Mouse (Mus musculus) NIH3T3 (cell line): ENCODE measurements at regions not wholly inside any gene's neighbourhood (a gene's known extent, or its start where the extent isn't known, plus 50 kb on each side); places are given as distances from the start of the nearest gene placed in this dataset.

Source experiments
- DNase-seq: peaks from one replicate; pipeline ENCODE4 v3.0.0-alpha.2; 2012; ENCODE audit warnings: low read depth

DNA sequence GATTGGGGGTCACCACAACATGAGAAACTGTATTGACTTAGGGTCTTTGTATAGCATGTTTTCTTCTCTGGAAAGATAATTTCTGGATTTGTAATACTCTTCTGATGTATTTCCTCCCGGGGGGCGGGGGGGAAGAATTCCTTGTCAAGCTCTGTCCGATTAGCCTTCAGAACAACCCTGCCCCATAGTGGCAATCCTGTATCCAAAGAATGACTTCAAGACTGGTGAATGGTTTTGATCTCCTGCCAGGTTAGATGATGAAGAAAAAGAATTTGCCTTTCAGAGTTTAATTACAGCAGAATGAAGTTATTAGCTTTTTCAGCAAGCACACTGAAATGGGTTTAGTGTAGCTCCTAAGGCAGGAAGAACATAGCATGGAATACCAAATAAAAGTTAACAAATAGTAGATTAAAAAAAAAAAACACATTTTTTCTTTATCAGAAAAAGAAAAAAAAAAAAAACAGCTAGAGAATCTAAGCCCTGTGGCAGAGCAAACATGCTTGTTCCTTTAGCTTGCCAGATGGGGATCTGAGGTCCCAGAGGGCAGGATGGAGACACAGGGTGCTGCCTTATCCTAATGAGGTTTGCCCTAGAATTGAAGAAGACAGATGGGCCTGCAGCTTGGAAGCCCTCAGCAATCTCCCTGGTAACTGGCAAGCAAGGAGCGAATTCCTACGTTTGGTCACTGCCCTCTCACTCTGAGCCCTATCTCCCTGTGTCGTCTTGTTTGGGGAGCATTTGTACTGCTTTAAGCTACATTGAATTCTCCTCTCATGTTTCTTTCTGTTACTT lies 280.9 kb upstream of the Gm9972 start:
- no peak for DNase-seq

DNA sequence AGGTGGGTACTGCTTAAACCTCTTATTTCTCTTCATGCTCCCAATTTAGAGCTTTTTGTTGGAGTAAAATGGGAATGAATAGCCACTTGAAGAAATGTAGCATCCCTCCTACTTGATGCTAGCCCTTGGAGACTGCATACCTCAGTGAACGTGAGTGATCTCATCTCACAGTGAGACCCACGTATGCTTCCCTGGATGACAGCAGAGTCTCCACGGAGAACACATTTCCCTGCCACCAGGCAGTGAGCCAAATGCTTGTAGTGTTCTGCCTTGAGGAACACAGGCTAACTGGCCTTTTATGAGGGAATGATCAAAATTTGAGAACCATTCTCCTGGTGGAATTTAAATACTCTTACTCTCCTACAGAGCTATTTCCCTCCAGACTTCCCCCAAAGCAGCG lies 280.1 kb upstream of the Gm9972 start:
- DNase-seq: no peak

DNA sequence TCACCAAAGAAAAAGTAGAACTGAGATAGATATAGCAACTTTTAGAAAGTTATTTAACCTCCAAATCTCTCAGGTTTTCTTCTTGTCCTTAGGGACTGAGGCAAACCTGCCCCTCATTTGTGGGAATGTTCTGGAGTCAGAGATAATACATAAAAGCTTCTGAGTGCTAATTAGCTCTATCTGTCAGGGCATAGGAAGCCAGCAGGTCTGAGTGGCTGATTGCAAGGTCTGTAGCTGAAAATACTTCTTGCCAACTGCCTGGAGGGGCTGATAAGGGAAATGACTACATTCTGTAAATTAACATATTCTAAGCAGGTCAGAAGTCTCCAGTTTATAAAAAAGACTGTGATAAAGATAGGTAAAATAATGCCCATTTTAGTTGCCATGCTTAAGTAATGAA lies 270.3 kb upstream of the Gm9972 start:
- no peak for DNase-seq

- no peak for DNase-seq
Observed at GRCm38 (mm10) chr11:42775074-42775676, 260.4 kb upstream of the Gm9972 start.

DNA sequence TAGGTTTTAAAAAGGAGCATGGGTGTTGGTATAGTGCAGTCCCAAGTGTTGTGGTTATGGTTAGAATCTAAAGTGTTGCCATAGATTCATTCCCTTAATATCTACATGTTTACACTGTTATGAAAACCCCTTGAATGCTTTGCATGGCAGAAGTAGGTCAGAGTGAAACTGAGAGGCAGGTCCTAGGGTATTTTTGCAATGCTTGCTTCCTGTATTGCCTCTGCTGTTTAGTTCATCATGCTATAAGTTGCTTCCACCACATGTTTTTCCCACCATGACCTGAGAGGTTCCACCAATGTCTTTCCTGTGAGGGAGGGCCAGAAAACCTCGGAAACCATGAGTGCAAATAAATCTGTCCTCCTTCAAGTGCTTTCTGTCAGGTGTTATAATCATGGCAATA lies 224.1 kb upstream of the Gm9972 start:
- no peak for DNase-seq

GRCm38 (mm10) chr11:42815753-42816152 lies 219.8 kb upstream of the Gm9972 start:
- no peak for DNase-seq

- no peak for DNase-seq
Observed at GRCm38 (mm10) chr11:42822835-42823234, 212.7 kb upstream of the Gm9972 start.

GRCm38 (mm10) chr11:42845795-42846194 lies 189.8 kb upstream of the Gm9972 start:
- DNase-seq: no peak

- DNase-seq: no peak
Observed at GRCm38 (mm10) chr11:42854411-42854810, 181.1 kb upstream of the Gm9972 start.

DNA sequence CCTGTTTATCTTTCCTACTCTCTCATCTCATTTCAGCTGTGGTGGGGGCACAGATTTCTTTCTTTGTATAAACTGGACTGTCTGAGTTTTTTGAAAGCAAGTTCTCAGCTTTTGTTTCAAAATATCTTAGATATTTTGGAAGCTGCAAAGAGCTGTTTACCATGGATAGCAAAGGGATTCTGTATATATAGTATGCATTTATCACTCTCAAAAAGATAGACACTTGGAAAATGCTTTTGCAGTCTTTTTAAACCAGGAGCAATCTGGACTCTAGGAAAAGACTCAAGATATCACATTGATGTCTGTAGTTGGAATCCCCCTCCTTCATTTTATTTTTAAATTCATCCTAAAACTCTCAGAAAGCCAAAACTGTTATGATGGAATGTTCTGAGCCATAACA lies 177.9 kb upstream of the Gm9972 start:
- DNase-seq: no peak

GRCm38 (mm10) chr11:42874056-42874455 lies 161.5 kb upstream of the Gm9972 start:
- DNase-seq: no peak

GRCm38 (mm10) chr11:42900024-42900423 lies 135.5 kb upstream of the Gm9972 start:
- no peak for DNase-seq

DNA sequence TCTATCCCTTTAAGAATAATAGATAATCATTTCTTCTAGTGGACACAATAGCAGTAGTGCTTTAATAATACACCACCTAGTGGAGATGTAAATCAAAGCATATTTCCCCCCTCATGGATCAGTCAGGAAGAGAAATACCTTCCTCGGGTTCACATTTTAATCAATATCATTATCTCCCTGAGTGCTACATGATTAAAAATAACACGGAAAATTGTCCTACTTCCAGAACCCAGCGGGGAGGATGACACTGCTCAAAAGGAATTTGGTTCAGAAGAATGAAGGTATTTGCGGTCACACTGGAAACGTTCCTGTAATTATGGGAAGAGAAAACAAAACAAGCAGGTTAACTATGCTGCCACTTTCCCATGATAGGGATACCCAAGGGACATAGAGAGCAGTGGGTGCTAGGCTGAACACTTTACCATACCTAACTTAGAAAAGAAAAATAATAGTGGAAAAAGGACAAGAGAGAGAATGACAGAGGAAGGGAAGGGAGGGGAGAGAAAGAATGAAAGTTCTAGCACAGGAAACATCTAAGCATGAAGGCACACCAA lies 132.0 kb upstream of the Gm9972 start:
- no peak for DNase-seq

DNA sequence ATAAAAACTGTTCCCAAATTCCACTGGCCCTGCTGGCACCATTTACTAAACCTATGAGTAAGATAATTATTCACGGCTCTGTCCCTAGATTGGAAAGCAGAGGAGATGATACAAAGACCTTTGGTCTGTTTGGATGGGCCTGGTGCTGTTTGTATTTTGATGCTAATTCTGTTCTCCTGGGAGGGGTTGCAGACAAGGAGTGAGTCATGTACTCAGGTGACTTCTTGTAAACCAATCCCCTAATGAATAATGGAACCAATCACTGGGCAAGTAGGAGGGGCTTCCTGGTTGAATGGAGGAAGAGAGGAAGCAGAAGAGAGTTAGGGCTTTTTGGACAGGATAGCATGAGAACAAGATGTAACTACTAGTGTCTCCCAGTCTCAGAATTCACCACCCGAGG lies 130.0 kb upstream of the Gm9972 start:
- no peak for DNase-seq

GRCm38 (mm10) chr11:42906020-42906419 lies 129.5 kb upstream of the Gm9972 start:
- no peak for DNase-seq

- no peak for DNase-seq
Observed at GRCm38 (mm10) chr11:42916421-42917181, 118.9 kb upstream of the Gm9972 start.

GRCm38 (mm10) chr11:42919221-42919620 lies 116.3 kb upstream of the Gm9972 start:
- no peak for DNase-seq

DNA sequence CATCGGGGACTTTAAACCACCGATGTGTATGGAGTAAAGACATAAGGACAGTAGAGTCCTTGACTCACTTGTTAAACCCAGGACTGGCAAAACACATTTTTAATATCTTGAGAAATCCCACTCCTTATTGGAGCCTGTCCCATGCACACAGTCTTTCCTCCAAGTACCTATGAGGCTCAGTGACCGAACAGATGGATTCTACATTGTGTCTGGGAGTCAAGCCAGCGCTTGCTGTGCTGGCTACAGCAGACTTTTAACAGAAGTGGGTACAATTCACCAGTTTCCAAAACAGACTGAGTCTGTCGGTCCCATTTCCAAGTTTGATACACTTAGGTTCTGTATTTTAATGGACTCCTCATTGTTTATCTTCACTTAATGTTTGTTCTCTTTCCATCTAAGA lies 108.4 kb upstream of the Gm9972 start:
- no peak for DNase-seq

GRCm38 (mm10) chr11:42928916-42929315 lies 106.6 kb upstream of the Gm9972 start:
- DNase-seq: no peak

DNA sequence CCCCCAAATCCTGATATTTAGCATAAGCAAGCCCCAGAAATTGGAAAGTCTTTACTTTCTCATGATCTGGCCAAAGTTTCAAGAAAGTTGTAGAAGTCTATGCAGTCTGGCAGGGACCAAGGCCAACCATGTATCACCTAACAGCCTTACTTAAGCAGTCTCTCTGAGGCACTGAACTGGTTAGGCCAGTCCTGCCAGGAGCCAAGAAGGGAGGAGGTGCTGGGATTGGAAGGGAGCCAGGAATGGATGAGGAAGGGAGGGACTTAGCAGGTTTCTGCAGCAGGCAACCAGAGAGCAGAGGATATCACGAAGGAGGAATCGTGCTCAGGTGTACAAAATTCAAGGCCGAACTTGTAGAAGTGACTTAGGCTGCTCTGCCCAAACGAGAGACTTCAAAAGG lies 96.3 kb upstream of the Gm9972 start:
- DNase-seq: peak; percentile 2

DNA sequence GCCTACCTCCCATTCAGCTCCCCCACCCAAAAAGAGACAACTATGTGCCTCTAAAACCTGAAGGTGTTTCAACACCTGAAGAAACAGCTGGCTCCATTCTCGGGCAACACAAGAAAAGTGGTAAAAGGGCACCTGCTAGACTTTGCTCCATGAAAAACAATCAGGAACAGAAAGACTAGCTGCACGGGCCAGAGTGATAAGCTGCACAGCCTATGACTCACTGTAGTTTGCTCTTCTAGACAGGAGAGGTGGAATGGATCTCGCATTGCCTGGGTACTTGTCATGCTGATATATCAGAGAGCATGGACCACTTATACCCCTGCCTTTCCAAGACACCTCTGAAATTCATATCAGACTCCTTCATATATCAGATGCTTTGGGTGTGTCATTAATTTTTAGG lies 94.0 kb upstream of the Gm9972 start:
- DNase-seq: no peak

GRCm38 (mm10) chr11:42942284-42942683 lies 93.3 kb upstream of the Gm9972 start:
- no peak for DNase-seq

DNA sequence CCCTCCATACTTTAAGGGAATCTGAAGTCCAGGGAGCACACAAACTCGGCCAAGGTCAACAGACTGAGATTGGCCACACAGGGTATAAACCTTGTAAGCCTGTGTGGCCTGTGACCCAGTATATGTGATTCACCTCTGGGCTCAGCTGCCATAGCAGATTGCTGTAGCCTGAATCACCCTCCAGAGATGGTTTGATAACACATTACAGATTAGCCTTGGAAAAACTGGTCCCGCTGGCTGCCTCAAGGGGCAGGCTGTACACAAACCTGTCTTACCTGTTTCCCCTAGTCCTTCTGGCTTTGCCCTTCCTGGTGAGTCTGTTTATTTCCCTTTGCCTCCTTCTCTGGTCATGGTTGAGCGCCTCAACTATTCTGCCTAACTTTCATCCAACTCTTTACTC lies 91.0 kb upstream of the Gm9972 start:
- no peak for DNase-seq
